Mouse (Mus musculus) E14TG2a.4 (cell line): ENCODE measurements around the gene Ugt1a1.
A peak's percentile ranks its signal among the peaks of the same experiment; 100 is the strongest.

Source experiments
- H3K27me3 ChIP-seq: 2 replicates; pipeline ENCODE4 v1.6.1; 2014; ENCODE audit warnings: low read length, control low read depth; ENCODE audit not compliant: insufficient read depth
- H3K36me3 ChIP-seq: 2 replicates; pipeline ENCODE4 v1.6.1; 2014; ENCODE audit warnings: low read length, control low read depth; ENCODE audit not compliant: insufficient read depth
- H3K4me1 ChIP-seq: replicated peaks from 2 replicates; pipeline ENCODE4 v1.6.1; 2014; ENCODE audit warnings: low read depth, low read length, control low read depth
- H3K4me3 ChIP-seq: replicated peaks from 2 replicates; pipeline ENCODE4 v1.5.1; 2014; ENCODE audit warnings: mild to moderate bottlenecking, low read length
- H3K9me3 ChIP-seq: 2 replicates; pipeline ENCODE4 v1.6.1; 2014; ENCODE audit warnings: low read length, control low read depth
- CTCF ChIP-seq: conservative IDR thresholded peaks from 2 replicates; pipeline ENCODE4 v1.5.1; 2014; ENCODE audit warnings: low read length
- NANOG ChIP-seq: IDR thresholded peaks from 2 replicates; pipeline ENCODE4 v1.6.1; 2014; ENCODE audit warnings: borderline replicate concordance, low read length, mixed read lengths
- POU5F1 ChIP-seq: IDR thresholded peaks from 2 replicates; pipeline ENCODE4 v1.6.1; 2014; ENCODE audit warnings: low read length, borderline replicate concordance

Ugt1a1 gene

DNA sequence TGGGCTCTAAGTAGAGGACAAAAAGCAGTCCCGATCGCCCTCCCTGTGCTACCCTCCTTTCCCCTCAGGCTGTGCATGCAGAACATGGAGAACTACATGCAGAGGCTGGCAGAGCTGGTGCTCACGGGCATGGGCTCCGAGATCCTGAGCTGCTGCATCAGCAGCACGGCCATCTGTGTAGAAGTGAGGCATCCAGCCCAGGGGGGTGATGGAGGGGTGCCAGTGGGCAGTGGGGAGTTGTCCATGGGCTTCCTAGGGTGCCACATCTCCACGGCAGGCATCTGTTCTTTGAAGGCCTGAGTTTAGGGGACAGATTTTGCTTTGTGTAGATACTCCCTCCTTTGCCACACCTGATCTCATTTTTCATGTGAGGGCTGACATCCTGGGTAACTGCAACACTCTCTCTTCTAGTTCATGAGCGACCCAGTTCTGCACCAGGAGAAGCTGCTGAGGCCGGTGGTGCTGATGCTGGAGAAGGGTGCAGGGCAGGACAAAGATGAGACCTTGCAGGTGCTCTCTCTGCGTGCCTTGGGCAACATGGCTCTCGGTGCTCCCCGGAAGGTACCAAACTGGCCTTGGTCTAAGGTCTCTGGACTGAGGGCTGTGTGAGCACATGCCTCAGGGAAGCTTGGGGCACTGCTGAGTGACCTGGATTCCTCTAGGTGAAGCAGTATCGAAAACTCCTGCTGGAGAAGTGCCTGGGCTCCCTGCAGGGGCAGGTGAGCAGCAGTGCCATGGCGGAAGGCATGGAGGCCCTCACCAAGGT is 44.4 kb downstream of the Ugt1a1 start:
- Histone ChIP-seq H3K27me3 (peaks cover 37% of the 10 kb centered on the region), H3K4me1 (peaks cover 7% of the 10 kb centered on the region; the same call in 1 of the 2 replicates), H3K9me3 (peaks cover 28% of the 10 kb centered on the region), H3K36me3 (peaks cover 20% of the 10 kb centered on the region), H3K4me3 (no peak overlapping the region)
- TF ChIP-seq CTCF (no peak), NANOG (no peak), POU5F1 (no peak)

DNA sequence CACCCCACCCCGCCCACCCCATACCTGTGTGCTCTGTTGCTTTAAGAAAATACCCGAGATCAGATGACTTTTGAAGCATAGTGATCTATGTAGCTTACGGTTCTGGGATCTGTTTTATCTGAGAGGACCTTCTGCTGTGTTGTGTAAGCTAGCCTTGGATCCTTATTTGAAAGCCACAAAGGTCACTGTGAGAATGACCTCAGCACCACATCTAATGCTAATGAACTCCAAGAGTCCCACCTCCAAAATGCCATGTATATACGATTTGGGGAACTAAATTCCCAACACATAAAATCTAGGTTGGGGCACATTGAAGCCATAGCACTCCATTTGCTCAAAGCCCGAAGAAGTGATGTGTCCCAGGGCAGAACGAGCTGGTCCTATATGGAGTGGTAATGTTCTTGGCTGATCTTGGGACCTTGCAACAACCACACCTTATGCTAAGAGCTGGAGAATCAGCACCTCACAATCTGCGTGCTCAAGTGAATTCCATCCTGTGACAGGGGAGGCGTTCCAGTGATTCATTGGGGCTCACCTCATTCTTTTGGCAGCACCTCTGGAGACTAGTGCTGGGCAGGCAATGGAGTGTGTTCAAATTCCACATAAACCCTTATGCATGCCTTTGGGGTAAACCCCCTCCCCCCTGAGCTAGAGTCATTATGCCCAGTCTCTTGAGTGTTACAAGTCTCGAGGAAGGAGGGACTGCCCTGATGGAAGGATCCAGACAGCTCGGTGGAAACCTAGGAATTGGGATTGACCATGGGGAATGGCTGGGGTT is 45.3 kb downstream of the Ugt1a1 start:
- Histone ChIP-seq H3K36me3 (peaks cover 29% of the 10 kb centered on the region), H3K4me1 (peaks cover 11% of the 10 kb centered on the region), H3K27me3 (peaks cover 37% of the 10 kb centered on the region), H3K9me3 (peaks cover 35% of the 10 kb centered on the region), H3K4me3 (no peak overlapping the region)
- no peak for TF ChIP-seq NANOG
- no peak for TF ChIP-seq POU5F1
- no peak for TF ChIP-seq CTCF

DNA sequence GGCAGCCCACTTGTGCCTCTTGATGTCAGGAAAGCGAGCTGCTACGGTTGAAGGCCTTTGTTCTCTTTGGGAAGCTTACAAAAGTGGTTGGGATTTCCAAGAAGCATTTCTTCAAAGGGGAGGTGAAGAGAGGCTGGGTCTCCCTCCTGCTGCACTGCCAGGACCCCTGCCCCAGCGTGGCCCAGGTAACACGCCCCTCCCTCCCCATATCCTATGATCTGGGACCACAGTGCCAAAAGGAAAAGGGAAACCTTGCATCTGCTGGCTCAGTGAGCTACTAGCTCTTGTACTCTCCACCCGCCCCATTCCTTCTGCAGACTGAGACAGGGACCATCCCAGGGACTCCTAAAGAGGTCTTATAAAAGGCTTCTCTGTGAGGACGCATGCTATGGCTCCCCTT is 45.9 kb downstream of the Ugt1a1 start:
- H3K9me3 ChIP-seq = peaks cover 35% of the 10 kb centered on the region
- H3K4me3 ChIP-seq = no peak overlapping the region
- peaks cover 17% of the 10 kb centered on the region for H3K4me1 ChIP-seq
- peaks cover 35% of the 10 kb centered on the region for H3K36me3 ChIP-seq
- no peak for TF ChIP-seq NANOG
- TF ChIP-seq POU5F1 = 0 out of 2 replicates have a peak, but pooled peaks have one; percentile 22
- no peak; the same call in 1 of the 2 replicates for TF ChIP-seq CTCF
- peaks cover 34% of the 10 kb centered on the region for H3K27me3 ChIP-seq

DNA sequence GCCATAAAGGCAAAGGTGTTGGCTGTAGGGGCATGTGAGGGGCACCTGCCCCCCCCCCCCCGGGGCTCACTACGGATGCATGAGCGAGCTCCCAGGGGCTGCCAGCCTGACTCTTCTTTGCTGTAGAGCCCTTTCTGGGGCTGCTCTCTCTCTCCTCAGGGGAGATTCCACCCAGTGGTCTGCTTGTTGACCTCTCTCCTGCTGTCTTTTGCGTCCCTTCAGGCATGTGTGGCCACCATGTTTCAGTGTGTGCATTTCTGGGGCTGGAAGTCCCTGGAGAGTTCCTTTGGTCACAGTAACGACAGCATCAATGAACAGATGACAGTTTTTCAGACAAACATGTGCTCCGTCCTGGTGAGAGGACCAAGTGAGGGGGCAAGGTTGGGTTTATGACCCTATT is 46.6 kb downstream of the Ugt1a1 start:
- peaks cover 42% of the 10 kb centered on the region for H3K36me3 ChIP-seq
- H3K4me1 ChIP-seq = peaks cover 24% of the 10 kb centered on the region
- H3K27me3 ChIP-seq = peaks cover 33% of the 10 kb centered on the region
- H3K4me3 ChIP-seq = no peak overlapping the region
- TF ChIP-seq NANOG = no peak
- TF ChIP-seq POU5F1 = no peak
- no peak for TF ChIP-seq CTCF
- peaks cover 37% of the 10 kb centered on the region for H3K9me3 ChIP-seq

DNA sequence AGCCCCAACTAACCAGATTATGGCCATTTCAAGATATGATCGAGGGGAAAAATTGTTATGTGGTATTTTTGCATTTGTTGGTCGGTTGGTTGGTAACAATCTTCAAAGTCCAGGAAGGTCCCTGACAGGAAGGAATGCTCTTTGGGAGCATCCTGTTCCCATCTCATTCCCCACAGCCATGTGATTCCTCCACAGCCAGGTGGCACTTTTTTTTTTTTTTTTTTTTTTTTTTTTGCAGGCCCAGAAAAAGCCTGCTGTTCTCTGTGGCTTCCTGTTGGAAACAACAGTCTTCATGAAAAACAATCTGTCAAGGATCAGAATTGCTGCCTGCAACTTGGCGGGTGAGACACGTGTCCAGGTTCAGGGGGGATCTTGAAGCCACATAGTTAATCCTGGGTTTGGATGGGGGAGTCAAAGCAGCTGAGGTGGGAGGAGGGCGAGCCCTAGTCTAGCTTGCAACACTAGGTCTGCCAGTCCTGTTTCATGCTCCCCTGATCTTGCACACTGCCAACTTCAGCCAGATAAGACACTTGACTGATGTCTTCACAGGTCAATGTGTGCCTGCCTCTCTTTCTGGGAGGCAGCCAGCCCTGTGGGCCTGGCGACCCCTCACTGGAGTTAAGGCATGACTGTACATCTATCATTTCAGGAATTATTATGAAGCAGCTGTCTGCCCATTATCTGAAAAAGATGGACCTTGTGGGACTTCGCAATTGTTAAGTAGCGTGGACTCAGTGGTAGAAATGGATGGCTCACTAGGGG is 47.3 kb downstream of the Ugt1a1 start:
- H3K27me3 ChIP-seq = peaks cover 33% of the 10 kb centered on the region
- H3K9me3 ChIP-seq = peaks cover 43% of the 10 kb centered on the region
- H3K36me3 ChIP-seq = peaks cover 49% of the 10 kb centered on the region
- H3K4me3 ChIP-seq = no peak overlapping the region
- H3K4me1 ChIP-seq = peaks cover 30% of the 10 kb centered on the region
- TF ChIP-seq CTCF (no peak), NANOG (no peak), POU5F1 (no peak)

DNA sequence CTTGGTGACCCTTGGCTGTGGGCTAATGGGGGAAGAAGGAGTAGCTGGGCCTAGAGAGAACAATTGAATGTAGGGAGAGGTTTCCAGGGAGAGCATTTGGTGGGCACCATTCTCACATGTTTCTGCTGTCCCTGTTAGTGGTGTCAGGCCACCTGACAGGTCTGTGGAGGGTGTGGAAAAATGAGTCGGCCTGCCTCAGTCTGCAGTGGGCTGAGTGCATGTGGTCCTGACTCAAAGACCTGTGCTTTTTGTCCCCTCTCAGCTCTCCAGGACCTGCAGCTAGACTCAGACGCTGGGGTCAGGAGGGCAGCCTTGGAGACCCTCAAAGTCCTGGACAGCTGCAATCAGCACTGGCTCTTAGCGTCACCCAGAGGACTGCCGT is 47.9 kb downstream of the Ugt1a1 start:
- Histone ChIP-seq H3K27me3 (peaks cover 32% of the 10 kb centered on the region), H3K36me3 (peaks cover 54% of the 10 kb centered on the region), H3K4me1 (peaks cover 32% of the 10 kb centered on the region), H3K9me3 (peaks cover 46% of the 10 kb centered on the region), H3K4me3 (no peak overlapping the region)
- no peak for TF ChIP-seq NANOG
- no peak for TF ChIP-seq POU5F1
- TF ChIP-seq CTCF = no peak

DNA sequence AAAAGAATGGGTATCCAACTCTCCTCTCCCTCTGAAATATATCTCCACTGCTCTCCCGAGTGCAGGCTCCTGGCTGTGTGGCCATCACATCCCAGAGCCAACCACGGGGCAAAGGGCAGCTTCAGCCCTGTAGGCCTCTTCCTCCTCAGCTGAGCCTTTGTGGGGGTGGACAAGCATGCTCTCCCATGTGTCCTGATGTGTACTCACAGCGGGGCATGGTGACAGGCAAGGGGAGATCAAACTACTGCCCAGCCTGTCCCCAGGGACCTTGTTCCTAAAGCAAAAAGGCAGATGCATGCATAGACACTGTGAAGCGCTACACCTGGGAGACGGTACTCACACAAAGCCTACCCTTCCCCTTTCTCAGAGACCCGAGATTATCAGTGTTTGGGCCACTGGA is 48.4 kb downstream of the Ugt1a1 start:
- H3K9me3 ChIP-seq = peaks cover 51% of the 10 kb centered on the region
- peaks cover 27% of the 10 kb centered on the region for H3K27me3 ChIP-seq
- H3K36me3 ChIP-seq = peaks cover 59% of the 10 kb centered on the region
- H3K4me3 ChIP-seq = no peak overlapping the region
- peaks cover 37% of the 10 kb centered on the region for H3K4me1 ChIP-seq
- no peak for TF ChIP-seq NANOG
- TF ChIP-seq CTCF = no peak
- TF ChIP-seq POU5F1 = no peak
